Comparison of ENCODE assay signal across 33 mouse cellular contexts in the genomic region with DNA sequence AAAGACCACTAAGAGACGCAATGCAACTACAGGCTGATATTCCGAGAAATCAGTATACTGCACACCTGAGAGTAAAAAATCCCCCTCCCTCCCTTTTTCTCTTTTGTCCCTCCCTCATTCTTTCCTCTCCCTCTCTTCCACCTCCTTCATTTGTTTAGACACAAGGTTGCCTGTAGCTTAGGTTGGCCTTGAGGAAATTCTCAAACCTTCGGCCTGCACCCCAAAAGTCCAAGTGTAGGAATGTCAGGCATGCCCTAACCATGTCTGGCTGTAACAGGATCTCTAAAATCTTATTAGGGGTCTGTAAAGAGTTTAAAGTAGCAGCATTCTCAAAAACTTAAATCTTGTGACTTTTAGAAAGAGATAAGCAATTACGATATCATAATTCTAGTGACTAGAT.
"Had no signal": no experiment of that assay in that cellular context is flagged by ENCODE, and none has a peak within 500 bp of the region (broad histone marks: within the 10 kb centered on the region; RNA-seq: fewer than 3 reads in every experiment).

No protein-coding gene starts in this region.

- DNase-seq: left cerebral cortex, postnatal 4 days; liver; liver, embryonic 13.5 days; liver, postnatal 0 days; lung, adult 18-20 months; lung, adult 2 months; lung, embryonic 14.5 days; lung, postnatal 10 days; lung, postnatal 14 days; lung, postnatal 36 days; lung, postnatal 4 days; midbrain, embryonic 14.5 days had no signal

- ATAC-seq: liver, embryonic 12.5 days; liver, postnatal 0 days; lung, postnatal 0 days; midbrain, embryonic 13.5 days; midbrain, embryonic 15.5 days; midbrain, embryonic 16.5 days had no signal

- H3K4me3 ChIP-seq: limb, embryonic 10.5 days; limb, embryonic 12.5 days; limb, embryonic 13.5 days; limb, embryonic 15.5 days; liver, embryonic 12.5 days; liver, embryonic 13.5 days; liver, embryonic 15.5 days; lung, embryonic 15.5 days; megakaryocyte, embryonic 14.5 days; midbrain, embryonic 10.5 days; midbrain, embryonic 12.5 days; midbrain, embryonic 13.5 days; midbrain, embryonic 15.5 days; myocyte; neural tube, embryonic 12.5 days; neural tube, embryonic 13.5 days had no signal

- H3K4me2 ChIP-seq: limb, embryonic 12.5 days; limb, embryonic 13.5 days; limb, embryonic 15.5 days; liver, embryonic 11.5 days; liver, embryonic 12.5 days; liver, embryonic 13.5 days; liver, embryonic 15.5 days; lung, embryonic 14.5 days; lung, embryonic 15.5 days; midbrain, embryonic 11.5 days; midbrain, embryonic 12.5 days; midbrain, embryonic 13.5 days; midbrain, embryonic 15.5 days; neural tube, embryonic 12.5 days; neural tube, embryonic 13.5 days had no signal

- H3K27me3 ChIP-seq: limb, embryonic 12.5 days; limb, embryonic 13.5 days; limb, embryonic 15.5 days; liver, embryonic 12.5 days; liver, embryonic 13.5 days; liver, embryonic 15.5 days; lung, embryonic 15.5 days; megakaryocyte, embryonic 14.5 days; midbrain, embryonic 12.5 days; midbrain, embryonic 13.5 days; midbrain, embryonic 15.5 days; neural tube, embryonic 12.5 days; neural tube, embryonic 13.5 days had no signal

- H3K9ac ChIP-seq: limb, embryonic 12.5 days; limb, embryonic 13.5 days; limb, embryonic 15.5 days; liver, embryonic 12.5 days; liver, embryonic 13.5 days; liver, embryonic 14.5 days; liver, embryonic 15.5 days; liver, postnatal 0 days; lung, embryonic 14.5 days; lung, embryonic 15.5 days; midbrain, embryonic 12.5 days; midbrain, embryonic 13.5 days; midbrain, embryonic 15.5 days; neural tube, embryonic 12.5 days; neural tube, embryonic 13.5 days had no signal

- H3K4me1 ChIP-seq: limb, embryonic 10.5 days; limb, embryonic 15.5 days; midbrain, embryonic 12.5 days; midbrain, embryonic 15.5 days had no signal

- H3K36me3 ChIP-seq: limb, embryonic 10.5 days; limb, embryonic 12.5 days; limb, embryonic 13.5 days; liver, embryonic 12.5 days; liver, embryonic 13.5 days; liver, embryonic 15.5 days; lung, embryonic 15.5 days; midbrain, embryonic 10.5 days; midbrain, embryonic 15.5 days; neural tube, embryonic 12.5 days; neural tube, embryonic 13.5 days had no signal

- H3K9me3 ChIP-seq: limb, embryonic 10.5 days; limb, embryonic 12.5 days; limb, embryonic 13.5 days; limb, embryonic 15.5 days; liver, embryonic 12.5 days; liver, embryonic 13.5 days; liver, embryonic 15.5 days; lung, embryonic 15.5 days; megakaryocyte, embryonic 14.5 days; midbrain, embryonic 10.5 days; midbrain, embryonic 12.5 days; midbrain, embryonic 13.5 days; midbrain, embryonic 15.5 days; neural tube, embryonic 12.5 days; neural tube, embryonic 13.5 days had no signal

- H3K27ac ChIP-seq: limb, embryonic 10.5 days; limb, embryonic 12.5 days; limb, embryonic 13.5 days; limb, embryonic 15.5 days; liver, embryonic 12.5 days; liver, embryonic 13.5 days; liver, embryonic 14.5 days; liver, embryonic 15.5 days; lung, embryonic 15.5 days; macrophage; midbrain, embryonic 10.5 days; midbrain, embryonic 12.5 days; midbrain, embryonic 13.5 days; midbrain, embryonic 15.5 days; neural tube, embryonic 12.5 days; neural tube, embryonic 13.5 days had no signal
